Mouse (Mus musculus): ENCODE measurements at regions not wholly inside any gene's neighbourhood (a gene's known extent, or its start where the extent isn't known, plus 50 kb on each side); places are given as distances from the start of the nearest gene placed in this dataset.

- DNase-seq (ENCODE audit: low read depth, low spot score), result no peak
Measured at GRCm38 (mm10) chr1:146185444-146185843, 309.1 kb upstream of the Brinp3 start.

- DNase-seq (ENCODE audit: low read depth, low spot score), result no peak
Measured at GRCm38 (mm10) chr1:146211646-146212045, 282.9 kb upstream of the Brinp3 start.

DNA sequence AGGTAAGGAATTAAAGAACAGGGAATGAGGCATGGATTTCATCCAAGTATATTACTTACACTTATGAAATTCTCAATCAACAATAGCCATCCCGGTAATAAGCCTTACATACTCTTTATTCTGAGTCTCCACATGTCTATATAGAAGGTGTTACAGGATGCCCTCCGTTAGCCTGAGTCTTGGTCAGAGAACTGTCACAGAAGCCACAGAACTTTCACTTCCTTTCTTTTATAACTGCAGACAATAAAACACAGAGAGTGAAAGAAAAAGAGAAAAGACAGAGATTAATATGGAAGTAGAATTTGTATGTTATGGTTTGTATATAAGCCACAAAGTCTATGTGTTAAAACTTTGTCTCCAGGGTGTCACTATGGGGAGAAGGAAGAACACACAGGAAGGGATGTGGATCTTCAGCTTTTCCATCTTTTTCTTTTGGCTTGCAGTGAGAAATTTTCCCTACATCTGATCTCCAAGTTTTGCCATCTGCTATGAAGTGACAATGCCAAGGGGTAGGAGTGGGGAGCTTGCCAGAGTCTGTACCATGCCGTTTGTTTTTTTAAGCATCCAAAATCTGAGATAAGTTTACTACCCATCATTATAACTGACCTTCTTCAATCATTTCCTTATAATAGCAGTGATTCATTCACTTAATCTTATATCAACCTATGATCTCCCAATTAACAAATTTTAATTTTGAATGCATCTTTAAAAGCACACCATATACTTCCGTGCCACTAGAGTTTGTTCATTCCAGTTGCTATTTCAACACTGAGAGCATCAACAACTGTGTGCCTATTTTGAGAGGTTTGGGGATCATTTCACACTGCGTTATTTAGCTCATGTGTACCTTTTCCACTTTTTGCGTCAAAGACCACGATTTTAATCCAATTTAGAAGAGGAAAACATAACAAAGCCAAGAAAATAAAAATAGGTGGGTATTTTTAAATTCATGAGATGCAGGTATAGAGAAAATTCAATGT lies 262.8 kb upstream of the Brinp3 start:
- no peak for DNase-seq (ENCODE audit: low read depth, low spot score)

- no peak for DNase-seq (ENCODE audit: low read depth, low spot score)
Measured at GRCm38 (mm10) chr1:146260400-146260799, 234.2 kb upstream of the Brinp3 start.

GRCm38 (mm10) chr1:146299031-146299430 lies 195.5 kb upstream of the Brinp3 start:
- DNase-seq (ENCODE audit: low read depth, low spot score), result no peak

GRCm38 (mm10) chr1:146312547-146312946 lies 182.0 kb upstream of the Brinp3 start:
- no peak for DNase-seq (ENCODE audit: low read depth, low spot score)

DNA sequence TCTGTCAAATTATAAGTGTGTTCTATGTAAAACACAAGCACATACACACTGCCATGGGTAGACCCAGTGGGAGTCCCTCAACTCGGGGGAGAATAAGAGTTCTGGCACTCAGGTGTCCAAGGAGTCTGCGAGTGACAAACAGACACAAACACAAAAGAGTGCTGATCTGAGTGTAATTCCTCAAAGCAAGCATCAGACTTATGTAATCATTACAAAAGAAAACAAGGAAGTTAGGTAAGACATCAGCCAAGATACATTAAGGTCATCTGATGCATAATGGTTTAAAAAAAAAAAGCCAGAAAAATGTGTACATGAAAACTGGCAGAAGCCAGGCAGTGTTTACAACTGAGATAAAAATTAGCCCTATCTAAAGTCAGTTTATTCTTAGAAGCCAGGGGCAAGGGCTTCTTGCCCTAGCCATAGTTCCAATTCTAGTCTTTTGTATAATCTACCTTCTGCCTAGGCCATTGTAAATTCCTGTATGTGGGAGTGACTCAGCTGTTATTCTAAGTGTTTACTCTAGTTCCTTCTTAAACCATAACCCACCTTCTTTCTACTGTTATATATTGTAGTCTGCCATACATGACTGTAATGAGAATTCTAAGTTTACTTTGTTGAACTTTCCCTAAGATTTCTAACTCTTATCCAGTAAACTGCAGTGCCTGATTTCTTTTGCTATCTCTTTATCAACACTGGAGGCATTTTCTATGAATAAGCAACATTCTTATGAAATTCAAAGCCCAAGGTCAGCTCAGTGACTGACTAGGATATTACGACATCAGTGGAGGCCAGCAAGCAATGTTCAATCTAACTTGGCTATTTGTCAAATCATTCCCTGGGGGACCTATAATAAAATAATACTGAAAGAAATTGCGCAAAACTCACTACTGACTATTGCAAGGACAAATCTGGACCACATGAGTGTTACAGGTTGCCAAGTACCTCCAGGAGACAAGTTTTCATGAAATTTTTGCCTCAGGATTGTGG lies 178.1 kb upstream of the Brinp3 start:
- DNase-seq (ENCODE audit: low read depth, low spot score), result peak; percentile 76

- no peak for DNase-seq (ENCODE audit: low read depth, low spot score)
Measured at GRCm38 (mm10) chr1:146322026-146322425, 172.5 kb upstream of the Brinp3 start.

GRCm38 (mm10) chr1:146322862-146323261 lies 171.7 kb upstream of the Brinp3 start:
- DNase-seq (ENCODE audit: low read depth, low spot score), result no peak

DNA sequence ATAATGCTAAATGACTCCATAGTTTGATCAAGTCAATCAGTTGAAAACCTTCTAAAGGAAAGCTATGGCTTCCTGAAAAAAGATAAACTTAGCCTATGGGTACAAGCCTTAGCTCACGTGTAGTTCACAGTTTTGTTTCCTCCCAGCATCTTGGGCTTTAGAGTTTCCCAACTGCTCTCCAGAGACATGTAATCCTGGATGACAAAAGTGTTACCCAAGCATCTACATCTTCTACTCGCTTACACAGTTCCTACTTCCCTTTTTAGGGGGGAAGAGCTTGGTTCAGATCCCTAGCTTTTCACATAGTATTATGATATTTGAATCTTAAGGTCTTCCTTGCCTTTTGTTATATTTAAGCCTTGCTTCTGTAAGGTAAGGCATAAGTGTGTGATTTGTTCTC lies 157.5 kb upstream of the Brinp3 start:
- DNase-seq (ENCODE audit: low read depth, low spot score), result no peak

- DNase-seq (ENCODE audit: low read depth, low spot score), result no peak
Measured at GRCm38 (mm10) chr1:146356964-146357363, 137.6 kb upstream of the Brinp3 start.

DNA sequence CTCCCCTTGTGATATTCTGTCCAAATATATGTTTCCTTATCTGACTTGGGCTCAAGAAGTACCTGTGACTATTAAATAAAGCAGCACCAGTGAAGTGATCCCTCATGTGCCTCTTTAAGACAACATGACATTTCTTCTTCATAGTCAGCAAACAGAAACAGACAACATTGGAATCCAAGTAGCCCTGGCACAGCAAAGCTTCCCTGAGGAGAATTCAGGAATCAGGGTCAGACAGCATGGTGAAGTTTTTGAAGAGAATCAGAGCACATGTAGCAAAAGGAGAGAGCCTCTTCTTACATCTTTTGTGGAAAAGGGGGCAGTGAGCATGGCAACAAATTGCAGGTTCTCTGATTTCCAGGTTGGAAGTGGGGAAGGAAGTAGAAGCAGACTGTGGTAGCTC lies 136.3 kb upstream of the Brinp3 start:
- DNase-seq (ENCODE audit: low read depth, low spot score), result no peak

GRCm38 (mm10) chr1:146359632-146360031 lies 134.9 kb upstream of the Brinp3 start:
- no peak for DNase-seq (ENCODE audit: low read depth, low spot score)

- no peak for DNase-seq (ENCODE audit: low read depth, low spot score)
Measured at GRCm38 (mm10) chr1:146360124-146360523, 134.4 kb upstream of the Brinp3 start.

- DNase-seq (ENCODE audit: low read depth, low spot score), result no peak
Measured at GRCm38 (mm10) chr1:146363777-146364176, 130.8 kb upstream of the Brinp3 start.

Data from skeletal muscle tissue, adult 2 months (tissue).